Mouse (Mus musculus): ENCODE data around the gene Spint1. TPM values are rescaled to one million over a fixed set of nuclear protein-coding genes. Genes with fewer than 3 reads are reported as not detected.

Spint1 gene
- polyA plus RNA-seq, 1 experiment from 2014 or later, result 6.4 TPM

DNA sequence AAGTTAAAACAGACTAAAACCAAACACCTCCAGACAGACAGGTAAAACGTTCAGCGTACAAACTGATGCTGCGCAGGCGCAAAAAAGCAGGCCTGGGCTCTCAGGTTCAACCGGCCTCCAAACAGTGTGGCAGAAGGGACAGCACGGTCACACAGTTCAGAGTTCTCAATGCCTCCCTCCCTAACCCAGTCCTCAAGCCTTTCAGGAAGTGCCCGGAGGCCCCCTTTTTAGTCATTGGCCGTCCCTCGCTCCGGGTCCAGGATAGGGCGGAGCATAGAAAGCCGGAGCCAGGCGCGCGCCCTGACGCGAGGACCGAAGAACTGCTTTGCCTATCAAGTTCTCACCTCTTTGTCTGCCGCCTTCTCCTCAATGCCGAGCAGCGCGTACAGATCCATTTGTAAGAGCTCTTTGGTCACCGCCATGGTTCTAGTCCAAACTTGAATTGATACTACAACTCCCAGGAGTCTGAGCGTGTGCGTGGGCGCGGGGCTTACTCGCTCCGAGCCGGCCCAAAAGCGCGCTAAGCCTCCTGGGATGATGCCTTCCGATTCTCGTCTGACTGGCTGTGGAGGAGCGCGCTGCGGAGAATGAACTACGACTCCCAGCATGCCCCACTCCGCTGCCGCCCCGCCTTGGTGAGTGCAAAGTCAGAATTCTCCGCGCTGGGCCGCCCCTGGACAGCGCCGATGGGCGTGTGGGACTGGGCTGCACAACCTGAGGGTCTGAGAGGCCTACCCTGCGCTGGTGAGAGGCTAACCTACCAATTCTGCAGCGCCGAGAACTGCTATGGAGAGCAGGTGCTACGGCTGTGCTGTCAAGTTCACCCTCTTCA lies 28.6 kb upstream of the Spint1 start, which contains the start of the genes Zfyve19 and Dnajc17:
Gene Zfyve19, plus strand, starts transcription at position 274 of the 832 bp plus-strand sequence.
Gene Dnajc17, minus strand, starts transcription at position 452 of the 832 bp plus-strand sequence.
- no peaks in the 10 kb centered on the region for H3K9me3 ChIP-seq (replicated peaks)
- H3K9ac ChIP-seq, result peak within 1 kb of the TSS; percentile 69
- H3K27me3 ChIP-seq, result no peaks in the 10 kb centered on the region
- peaks cover 30% of the 10 kb centered on the region for H3K36me3 ChIP-seq
- peak; percentile 98 for ATAC-seq (ENCODE audit: low FRiP score)
- H3K4me3 ChIP-seq, result peak within 1 kb of the TSS; percentile 67
- H3K27ac ChIP-seq, result peak within 1 kb of the TSS; percentile 81
- under 1% methylated on average over 51 of the region's 51 CpGs for WGBS
- peaks cover 16% of the 10 kb centered on the region for H3K4me1 ChIP-seq
- peak within 1 kb of the TSS; percentile 68 for H3K4me2 ChIP-seq (replicated peaks)

DNA sequence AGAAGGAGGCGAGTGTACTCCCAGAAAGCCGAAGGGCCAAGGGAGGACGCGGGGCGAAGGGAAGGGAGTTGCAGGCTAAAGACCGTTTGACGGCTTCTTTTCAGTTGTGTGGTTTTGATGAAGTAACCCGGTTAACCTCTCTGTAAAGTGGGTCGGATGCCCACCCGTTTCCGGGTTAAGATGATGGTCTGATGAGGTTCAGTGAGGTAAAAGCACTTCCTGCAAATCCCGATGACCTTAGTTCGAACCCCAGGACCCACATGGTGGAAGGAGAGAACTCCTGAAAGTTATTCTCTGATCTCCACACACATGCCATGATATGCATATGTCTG lies 28.0 kb upstream of the Spint1 start:
- peak overlapping the region; percentile 68 for H3K4me2 ChIP-seq (replicated peaks)
- peaks cover 16% of the 10 kb centered on the region for H3K4me1 ChIP-seq
- ATAC-seq (ENCODE audit: low FRiP score), result peak; percentile 15; the same call in 1 of the 2 replicates
- peak overlapping the region; percentile 69 for H3K9ac ChIP-seq
- WGBS, result under 1% methylated on average over 13 of the region's 13 CpGs
- no peaks in the 10 kb centered on the region for H3K27me3 ChIP-seq
- peaks cover 30% of the 10 kb centered on the region for H3K36me3 ChIP-seq
- H3K27ac ChIP-seq, result peak overlapping the region; percentile 74
- H3K4me3 ChIP-seq, result peak overlapping the region; percentile 67
- no peaks in the 10 kb centered on the region for H3K9me3 ChIP-seq (replicated peaks)

DNA sequence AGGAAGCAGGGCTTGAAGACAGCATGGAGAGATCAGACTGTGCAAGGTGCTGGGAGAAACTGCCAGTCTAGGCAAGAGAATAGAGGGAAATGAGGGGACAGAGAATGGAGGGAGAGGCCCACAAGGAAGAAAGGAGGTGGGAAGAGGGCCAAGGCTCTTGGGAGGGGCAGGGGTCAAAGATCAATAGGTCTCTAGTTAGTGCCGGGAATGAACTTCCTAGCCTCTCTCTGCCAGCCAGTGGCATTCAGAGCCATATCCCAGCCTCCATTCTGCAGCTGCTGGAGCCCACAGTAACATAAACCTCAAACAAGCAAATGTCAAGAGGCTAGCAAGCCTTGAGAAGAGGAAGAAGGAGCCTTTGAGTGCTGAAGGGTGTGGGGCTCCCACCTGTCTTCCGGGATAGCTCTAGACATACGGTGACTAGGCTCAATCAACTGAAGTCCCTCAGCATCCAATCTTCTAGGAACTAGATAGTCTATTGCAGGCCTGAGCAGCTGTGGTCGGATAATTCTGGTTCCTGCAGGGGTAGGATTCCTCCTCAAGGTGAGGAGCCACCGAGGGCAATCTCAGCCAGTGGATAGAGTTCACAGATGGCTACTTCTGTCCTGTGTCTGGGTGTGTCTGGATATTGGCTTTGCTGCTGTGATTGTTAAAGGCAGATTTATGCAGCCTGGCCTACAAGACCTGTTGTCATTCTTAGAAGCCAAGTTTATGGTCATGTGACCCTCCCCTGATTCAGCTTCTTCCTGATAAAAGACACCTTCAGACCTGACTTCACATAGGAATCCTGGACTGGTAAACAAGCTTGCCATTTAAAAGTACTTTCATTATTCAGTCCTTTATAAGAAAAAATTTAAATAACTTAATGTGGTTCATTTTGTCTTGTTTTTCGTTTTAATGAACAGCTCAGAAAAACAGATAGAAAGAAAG lies 7.1 kb upstream of the Spint1 start, which contains the start of gene Ppp1r14d:
Gene Ppp1r14d, minus strand, starts transcription at position 132 of the 930 bp plus-strand sequence.
- H3K27ac ChIP-seq, result no peak within 1 kb of the TSS
- H3K4me1 ChIP-seq, result no peaks in the 10 kb centered on the region
- 79% methylated on average over 6 of the region's 6 CpGs for WGBS
- H3K27me3 ChIP-seq, result peaks cover 8% of the 10 kb centered on the region
- H3K4me2 ChIP-seq (replicated peaks), result no peak within 1 kb of the TSS
- no peak within 1 kb of the TSS for H3K4me3 ChIP-seq
- no peak for ATAC-seq (ENCODE audit: low FRiP score)
- no peaks in the 10 kb centered on the region for H3K9me3 ChIP-seq (replicated peaks)
- H3K36me3 ChIP-seq, result no peaks in the 10 kb centered on the region
- H3K9ac ChIP-seq, result no peak within 1 kb of the TSS

DNA sequence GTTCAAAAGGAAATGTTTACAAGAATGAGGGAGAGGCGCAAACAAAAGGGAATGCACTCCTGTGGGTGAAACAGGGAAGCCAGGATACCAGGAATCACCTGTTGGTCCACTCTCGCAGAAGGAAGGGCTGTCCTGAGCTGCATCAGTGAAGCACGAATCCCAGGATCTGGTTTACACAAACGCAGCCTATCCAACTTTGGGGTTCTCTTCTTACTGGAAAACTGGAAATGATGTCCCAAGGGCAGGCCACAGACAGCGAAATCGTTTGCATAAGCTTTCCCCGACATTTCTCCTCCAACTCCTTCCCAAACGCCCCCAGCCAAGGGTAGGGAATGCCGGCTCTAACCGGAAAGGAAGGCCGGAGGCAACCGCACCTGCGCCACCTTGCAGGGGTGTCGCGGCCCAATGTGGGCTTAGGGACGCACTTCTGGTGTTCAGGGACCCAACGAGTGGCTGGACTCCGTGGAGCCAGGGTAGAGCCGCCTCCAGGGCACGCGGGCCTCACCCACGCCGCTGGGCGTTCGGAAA lies 416 bp upstream of the Spint1 start:
- ATAC-seq (ENCODE audit: low FRiP score), result no peak
- H3K4me1 ChIP-seq, result peaks cover 12% of the 10 kb centered on the region
- 7% methylated on average over 25 of the region's 25 CpGs for WGBS
- H3K27ac ChIP-seq, result no peak overlapping the region
- peak overlapping the region; percentile 42; the same call in 1 of the 2 replicates for H3K9ac ChIP-seq
- H3K36me3 ChIP-seq, result no peaks in the 10 kb centered on the region
- H3K27me3 ChIP-seq, result peaks cover 60% of the 10 kb centered on the region
- peak overlapping the region; percentile 64 for H3K4me2 ChIP-seq (replicated peaks)
- peak overlapping the region; percentile 41 for H3K4me3 ChIP-seq
- no peaks in the 10 kb centered on the region for H3K9me3 ChIP-seq (replicated peaks)

DNA sequence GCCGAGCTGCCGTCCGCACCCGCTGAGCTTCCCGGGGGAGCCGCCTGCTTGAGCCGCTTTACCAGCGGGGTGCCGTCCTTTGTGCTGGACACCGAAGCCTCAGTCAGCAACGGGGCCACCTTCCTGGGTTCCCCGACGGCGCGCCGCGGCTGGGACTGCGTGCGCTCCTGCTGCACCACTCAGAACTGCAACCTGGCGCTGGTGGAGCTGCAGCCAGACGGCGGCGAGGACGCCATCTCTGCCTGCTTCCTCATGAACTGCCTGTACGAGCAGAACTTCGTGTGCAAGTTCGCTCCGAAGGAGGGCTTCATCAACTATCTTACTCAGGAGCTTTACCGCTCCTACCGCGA lies 684 bp downstream of the Spint1 start:
- no peaks in the 10 kb centered on the region for H3K36me3 ChIP-seq
- peaks cover 60% of the 10 kb centered on the region for H3K27me3 ChIP-seq
- WGBS, result 2% methylated on average over 29 of the region's 31 CpGs
- peak overlapping the region; percentile 42; the same call in 1 of the 2 replicates for H3K9ac ChIP-seq
- ATAC-seq (ENCODE audit: low FRiP score), result no peak
- H3K4me1 ChIP-seq, result peaks cover 12% of the 10 kb centered on the region
- H3K9me3 ChIP-seq (replicated peaks), result no peaks in the 10 kb centered on the region
- peak overlapping the region; percentile 64 for H3K4me2 ChIP-seq (replicated peaks)
- no peak overlapping the region for H3K27ac ChIP-seq
- H3K4me3 ChIP-seq, result peak overlapping the region; percentile 41

DNA sequence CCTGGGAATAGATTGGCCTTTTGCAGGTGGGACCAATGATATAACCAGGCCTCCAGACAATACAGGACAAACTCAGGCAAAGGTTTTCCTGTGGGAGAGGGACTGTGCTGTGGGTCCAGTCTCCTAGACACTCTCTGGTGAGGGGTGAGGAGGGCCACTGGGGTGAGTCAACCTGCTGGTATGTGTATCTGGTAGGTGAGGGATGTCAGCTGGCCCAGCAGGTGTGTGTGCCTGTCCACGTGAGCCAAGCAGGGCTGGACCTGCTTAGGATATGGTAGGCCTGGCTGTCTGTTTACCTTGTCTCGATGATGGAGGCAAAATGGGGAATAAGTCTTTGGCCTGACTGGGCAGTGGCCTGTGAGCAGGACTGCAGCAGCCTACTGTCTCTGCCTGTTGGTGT lies 1.5 kb downstream of the Spint1 start:
- Histone ChIP-seq H3K9me3 (replicated peaks) (no peaks in the 10 kb centered on the region), H3K4me2 (replicated peaks) (no peak overlapping the region), H3K9ac (no peak overlapping the region), H3K4me3 (0 out of 2 replicates have a peak overlapping the region, but pooled peaks have one; percentile 41), H3K27ac (no peak overlapping the region), H3K4me1 (peaks cover 12% of the 10 kb centered on the region), H3K27me3 (peaks cover 59% of the 10 kb centered on the region), H3K36me3 (no peaks in the 10 kb centered on the region)
- no peak for ATAC-seq (ENCODE audit: low FRiP score)
- WGBS, result 57% methylated on average over 2 of the region's 2 CpGs

DNA sequence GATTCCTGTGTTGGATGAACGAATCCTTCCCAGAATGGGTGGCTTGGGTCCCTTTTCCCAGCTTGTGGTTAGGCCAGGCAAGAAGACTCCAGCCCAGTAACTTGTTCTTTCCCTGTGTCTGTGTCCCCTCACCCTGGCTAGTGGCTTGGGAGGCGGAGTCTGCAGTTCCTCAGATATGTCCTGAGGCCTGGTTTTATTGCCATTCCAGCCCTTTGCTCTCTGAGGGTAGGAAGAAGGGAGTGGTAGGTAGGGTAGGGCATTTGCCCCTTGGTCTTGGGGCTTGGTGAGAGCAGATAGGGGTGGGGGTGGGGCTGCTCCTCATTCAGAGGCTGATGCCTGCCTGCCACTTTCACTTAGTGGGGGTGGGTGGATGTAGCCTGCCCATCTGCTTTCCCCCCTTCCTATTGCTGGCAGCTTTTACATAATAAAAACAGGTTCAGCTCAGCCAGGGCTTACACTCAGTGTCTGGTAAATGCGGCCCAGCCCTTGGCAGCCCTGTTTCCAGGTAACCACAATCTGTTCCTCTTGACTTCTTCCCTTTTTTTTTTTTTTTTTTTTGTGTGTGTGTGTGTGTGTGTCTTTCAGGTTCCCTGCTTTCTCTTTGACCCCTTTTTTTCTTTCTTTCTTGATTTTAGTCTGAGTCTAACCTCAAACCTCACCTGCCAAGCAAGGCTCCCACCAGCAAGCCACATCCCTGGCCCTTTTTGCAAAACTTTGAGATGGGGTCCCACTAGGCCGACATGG lies 3.1 kb downstream of the Spint1 start:
- Histone ChIP-seq H3K4me1 (peaks cover 12% of the 10 kb centered on the region), H3K36me3 (no peaks in the 10 kb centered on the region), H3K9ac (no peak overlapping the region), H3K4me3 (no peak overlapping the region), H3K4me2 (replicated peaks) (no peak overlapping the region), H3K27ac (no peak overlapping the region), H3K9me3 (replicated peaks) (no peaks in the 10 kb centered on the region), H3K27me3 (peaks cover 51% of the 10 kb centered on the region)
- no peak for ATAC-seq (ENCODE audit: low FRiP score)
- 62% methylated on average over 4 of the region's 4 CpGs for WGBS

DNA sequence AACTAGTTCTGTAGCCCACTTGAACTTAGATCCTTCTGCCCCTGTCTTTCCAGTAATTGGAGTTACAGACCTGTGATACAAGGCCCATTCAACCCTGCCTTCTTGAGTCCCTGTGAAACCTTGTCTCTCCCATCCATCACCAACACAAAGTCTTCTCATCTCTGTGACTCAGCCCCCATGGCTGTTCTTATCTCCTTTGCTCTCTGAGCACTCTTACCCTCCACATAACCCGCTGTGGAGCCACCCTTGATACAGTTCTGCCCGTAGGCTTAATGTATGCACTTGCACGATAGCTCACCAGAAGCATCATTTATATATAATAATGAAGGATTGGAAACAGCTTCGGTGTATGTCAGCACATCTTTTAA lies 3.6 kb downstream of the Spint1 start:
- H3K36me3 ChIP-seq, result no peaks in the 10 kb centered on the region
- H3K27ac ChIP-seq, result no peak overlapping the region
- no peak overlapping the region for H3K9ac ChIP-seq
- 87% methylated on average over 4 of the region's 4 CpGs for WGBS
- H3K4me3 ChIP-seq, result no peak overlapping the region
- peaks cover 12% of the 10 kb centered on the region for H3K4me1 ChIP-seq
- H3K4me2 ChIP-seq (replicated peaks), result no peak overlapping the region
- no peak for ATAC-seq (ENCODE audit: low FRiP score)
- H3K9me3 ChIP-seq (replicated peaks), result no peaks in the 10 kb centered on the region
- H3K27me3 ChIP-seq, result peaks cover 46% of the 10 kb centered on the region

DNA sequence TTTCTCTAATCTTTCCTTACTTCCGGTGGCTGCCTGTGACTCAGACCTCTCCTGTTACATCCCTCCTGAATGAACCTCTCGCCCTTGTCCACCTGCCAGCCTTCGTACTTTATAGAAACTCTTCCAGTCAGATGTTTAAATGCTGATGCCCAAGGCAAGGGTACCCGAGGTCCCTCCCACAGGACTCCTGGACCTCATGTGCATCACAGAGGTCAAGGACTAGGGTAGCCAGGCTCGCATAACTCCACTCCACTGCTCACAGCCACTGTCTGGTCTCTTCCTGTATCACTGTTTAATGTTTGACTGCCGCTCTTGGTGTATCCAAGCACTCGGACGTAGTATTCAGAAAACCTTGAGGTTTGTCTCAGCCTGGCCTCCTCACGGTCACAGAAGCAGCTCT lies 5.4 kb downstream of the Spint1 start:
- Histone ChIP-seq H3K9ac (no peak overlapping the region), H3K36me3 (no peaks in the 10 kb centered on the region), H3K4me2 (replicated peaks) (no peak overlapping the region), H3K9me3 (replicated peaks) (no peaks in the 10 kb centered on the region), H3K27me3 (peaks cover 28% of the 10 kb centered on the region), H3K4me1 (peaks cover 3% of the 10 kb centered on the region), H3K4me3 (no peak overlapping the region), H3K27ac (no peak overlapping the region)
- ATAC-seq (ENCODE audit: low FRiP score), result no peak
- WGBS, result 88% methylated on average over 9 of the region's 9 CpGs

DNA sequence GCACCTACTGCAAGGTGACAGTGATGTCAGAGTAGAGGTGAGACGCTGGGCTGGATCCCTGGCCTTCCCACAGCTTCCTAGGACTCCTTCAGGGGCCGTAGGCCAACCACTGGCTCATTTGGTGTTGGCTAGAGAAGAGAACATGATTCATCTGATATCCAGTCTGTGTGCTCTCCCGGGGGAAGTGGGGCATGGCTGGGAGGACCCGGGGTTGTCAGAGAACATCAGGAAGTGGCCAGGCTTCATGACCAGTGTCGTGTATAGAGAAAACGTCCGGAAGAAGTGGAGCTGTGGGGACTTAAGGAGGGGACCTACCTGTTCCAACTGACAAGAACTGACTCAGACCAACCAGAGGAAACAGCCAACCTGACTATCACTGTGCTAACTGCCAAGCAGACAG lies 8.1 kb downstream of the Spint1 start:
- Histone ChIP-seq H3K27me3 (peaks cover 5% of the 10 kb centered on the region), H3K36me3 (no peaks in the 10 kb centered on the region), H3K9ac (no peak overlapping the region), H3K4me2 (replicated peaks) (no peak overlapping the region), H3K4me1 (no peaks in the 10 kb centered on the region), H3K27ac (no peak overlapping the region), H3K4me3 (no peak overlapping the region), H3K9me3 (replicated peaks) (no peaks in the 10 kb centered on the region)
- WGBS, result 87% methylated on average over 7 of the region's 7 CpGs
- no peak for ATAC-seq (ENCODE audit: low FRiP score)

DNA sequence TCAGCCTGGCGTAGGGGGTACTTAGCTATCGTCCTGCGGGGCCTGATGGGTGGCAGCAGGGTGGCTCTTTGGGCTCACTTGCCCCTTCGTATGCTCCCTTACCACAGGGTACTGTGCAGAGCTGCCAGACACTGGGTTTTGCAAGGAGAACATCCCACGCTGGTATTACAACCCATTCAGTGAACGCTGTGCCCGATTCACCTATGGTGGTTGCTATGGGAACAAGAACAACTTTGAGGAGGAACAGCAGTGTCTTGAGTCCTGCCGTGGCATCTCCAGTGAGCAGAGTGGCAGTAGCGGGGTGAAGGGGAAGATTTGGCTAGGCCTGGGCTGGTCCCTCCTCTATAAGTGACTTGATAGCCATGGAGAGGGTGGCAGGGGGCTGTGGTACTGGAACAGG lies 10.7 kb downstream of the Spint1 start:
- no peak overlapping the region for H3K4me3 ChIP-seq
- no peak overlapping the region for H3K27ac ChIP-seq
- H3K36me3 ChIP-seq, result no peaks in the 10 kb centered on the region
- H3K27me3 ChIP-seq, result peaks cover 4% of the 10 kb centered on the region; the same call in 1 of the 2 replicates
- 87% methylated on average over 9 of the region's 9 CpGs for WGBS
- no peak overlapping the region for H3K9ac ChIP-seq
- no peak overlapping the region for H3K4me2 ChIP-seq (replicated peaks)
- ATAC-seq (ENCODE audit: low FRiP score), result no peak
- no peaks in the 10 kb centered on the region for H3K4me1 ChIP-seq
- H3K9me3 ChIP-seq (replicated peaks), result no peaks in the 10 kb centered on the region

All from hindbrain, embryonic 12.5 days (tissue).